In genomic region chr1:169670705-169671104, GRCm38 (mm10) we compare ENCODE assay signal across 9 mouse cellular contexts. TPM values are rescaled to one million over a fixed set of nuclear protein-coding genes. Genes with fewer than 3 reads are reported as not detected.
A peak's percentile ranks its signal among the peaks of the same experiment; 100 is the strongest.
DNase-seq lines count a peak whose midpoint lies in the region; ATAC-seq lines count a peak whose summit lies in the region.
"Had no signal": no experiment of that assay in that cellular context is flagged by ENCODE, and none has a peak within 500 bp of the region (broad histone marks: within the 10 kb centered on the region; RNA-seq: fewer than 3 reads in every experiment).

No protein-coding gene starts in this region.

- intact Hi-C loops in heart, postnatal 10 days (cut with DNase I): loop anchor here (1.0 to 10.0 kb wide), 3 partner anchors 138 to 464 kb away; partner anchors contain the start of gene Nuf2

- peak; percentile 20 to 41 for DNase-seq in heart, postnatal 10 days
- DNase-seq in heart, adult 8-10 months (ENCODE audit: low spot score): no peak
- DNase-seq in 416B (ENCODE audit: low read depth): peak; percentile 54
- peak; percentile 71 for DNase-seq in adipocyte (ENCODE audit: low spot score)
- peak; percentile 41 for DNase-seq in midbrain, embryonic 10.5 days (ENCODE audit: low spot score)
- DNase-seq in spleen, adult 18-20 months: no peak

- no peak overlapping the region for H3K27ac ChIP-seq in midbrain, embryonic 10.5 days (replicated peaks)
- H3K27ac ChIP-seq: heart, embryonic 15.5 days had no signal

- no peaks in the 10 kb centered on the region for H3K36me3 ChIP-seq in midbrain, embryonic 10.5 days
- H3K36me3 ChIP-seq: heart, embryonic 15.5 days had no signal

- no peaks in the 10 kb centered on the region for H3K9me3 ChIP-seq in midbrain, embryonic 10.5 days (replicated peaks)
- H3K9me3 ChIP-seq: heart, embryonic 15.5 days had no signal

- peaks cover 9% of the 10 kb centered on the region for H3K4me1 ChIP-seq in midbrain, embryonic 10.5 days
- H3K4me1 ChIP-seq: heart, embryonic 15.5 days had no signal

- H3K4me3 ChIP-seq in midbrain, embryonic 10.5 days: no peak overlapping the region
- H3K4me3 ChIP-seq: heart, embryonic 15.5 days had no signal

- ATAC-seq in granulocyte monocyte progenitor cell, adult 5-6 weeks (replicated peaks; ENCODE audit: poor library complexity, severe bottlenecking): peak; percentile 52
- ATAC-seq in CD4-positive, CD25-positive, alpha-beta regulatory T cell, adult 4 months: no peak

- WGBS in midbrain, embryonic 10.5 days: 55% methylated on average over 1 of the region's 1 CpGs

- H3K27me3 ChIP-seq in midbrain, embryonic 10.5 days (ENCODE audit: low read depth, poor library complexity, severe bottlenecking): no peaks in the 10 kb centered on the region
- H3K27me3 ChIP-seq: heart, embryonic 15.5 days had no signal

RNA-seq across cellular contexts. Expression of gene Rgs5, which starts 15.4 kb away (rescaled TPM):
- 100 to 1,000 TPM; 381 to 439 TPM for total RNA-seq in heart, postnatal 10 days (2021)
- total RNA-seq in heart, adult 8-10 months (2022): 100 to 1,000 TPM; 246 to 307 (median 275) TPM
- total RNA-seq in granulocyte monocyte progenitor cell, adult 5-6 weeks (2014; fragmentation: Nextera tagmentation): not detected in 2 replicates
- total RNA-seq in granulocyte monocyte progenitor cell, adult 5-6 weeks (2017): not detected in 2 replicates
- polyA plus RNA-seq in midbrain, embryonic 10.5 days (2016; fragmentation: Nextera tagmentation; extraction: Ambion mirVana): 0.28 and 0.81 TPM in 2 replicates
- polyA plus RNA-seq in CD4-positive, CD25-positive, alpha-beta regulatory T cell, adult 4 months (2017; shearing (Covaris generic)): under 1 TPM in 1 of 2 experiments, not detected in 1; 0.28 TPM

Comparison
In these comparisons a context has a peak if more than half of its experiments do, and no peak if none do; other contexts are left out.
1. DNase-seq: peak in heart, postnatal 10 days (2 of 2), 416B (single experiment), adipocyte (single experiment) and midbrain, embryonic 10.5 days (single experiment); none in heart, adult 8-10 months (single experiment) and spleen, adult 18-20 months (0 of 2).
2. RNA of gene Rgs5, which starts 15.4 kb away (total RNA-seq): 381 to 439 TPM in heart, postnatal 10 days and 246 to 307 TPM in heart, adult 8-10 months; not detected in granulocyte monocyte progenitor cell, adult 5-6 weeks; every median in the first group is over 100 times any median in the second.